Mouse (Mus musculus) heart, postnatal 0 days (tissue): ENCODE results near the gene Capn1.

Experiments
- CTCF ChIP-seq: IDR thresholded peaks from 2 replicates; pipeline ENCODE4 v1.5.1; 2016; ENCODE audit warnings: antibody characterized with exemption, control low read depth, low read depth
- EP300 ChIP-seq: IDR thresholded peaks from 2 replicates; pipeline ENCODE4 v1.6.1; 2016; ENCODE audit warnings: antibody characterized with exemption, low read depth

DNA sequence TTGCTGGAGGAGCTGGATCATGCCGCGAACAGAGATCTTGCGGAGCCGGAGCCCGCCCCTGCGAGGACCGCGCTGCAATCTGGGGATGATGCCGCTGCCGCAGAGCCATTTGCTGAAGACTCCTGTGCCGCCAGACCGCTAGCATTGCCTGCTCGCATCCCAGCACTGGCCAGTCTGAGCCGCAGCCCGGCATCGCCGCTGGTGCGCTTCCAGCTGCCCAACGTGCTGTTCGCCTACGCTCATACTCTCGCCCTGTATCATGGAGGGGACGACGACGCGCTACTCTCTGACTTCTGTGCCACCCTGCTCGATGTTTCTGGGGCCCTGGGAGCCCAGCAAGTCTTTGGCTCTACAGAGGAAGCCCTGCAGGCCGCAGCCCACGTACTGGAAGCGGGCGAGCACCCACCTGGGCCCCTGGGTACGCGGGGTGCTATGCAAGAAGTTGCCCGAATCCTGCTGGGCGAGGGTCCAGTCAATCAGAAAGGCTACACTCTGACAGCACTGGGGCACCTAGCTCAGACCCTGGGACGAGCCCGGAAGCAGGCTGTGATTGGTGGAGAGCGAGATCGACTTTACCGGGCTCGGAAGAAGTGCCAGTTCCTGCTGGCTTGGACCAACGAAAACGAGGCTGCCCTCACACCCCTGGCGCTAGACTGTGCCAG lies 46.1 kb upstream of the Capn1 start:
- TF ChIP-seq EP300 = no peak
- TF ChIP-seq CTCF = no peak
